Mouse (Mus musculus): ENCODE data around the gene Rad9a. TPM values are rescaled to one million over a fixed set of nuclear protein-coding genes. Genes with fewer than 3 reads are reported as not detected.

The Rad9a gene
- total RNA-seq, 2 experiments from 2014 or later = 6.4 to 9.0 TPM

- intact Hi-C loops (cut with DNase I) = loop anchor here (5.0 kb wide), 1 partner anchor 56 kb away; no protein-coding TSS in a partner anchor
Measured at GRCm38 (mm10) chr19:4171393-4172290, 29.8 kb downstream of the Rad9a start.

GRCm38 (mm10) chr19:4170723-4171392 lies 30.6 kb downstream of the Rad9a start:
- intact Hi-C loops (cut with DNase I) = loop anchor here (5.0 kb wide), 1 partner anchor 56 kb away; no protein-coding TSS in a partner anchor

More at GRCm38 (mm10) chr19:4171393-4172290, 29.8 kb downstream of the Rad9a start:
- no peak for DNase-seq (ENCODE audit: low spot score in 2 of 2)

GRCm38 (mm10) chr19:4169810-4170209 lies 31.7 kb downstream of the Rad9a start:
- intact Hi-C loops (cut with DNase I) = loop anchor here (1.0 to 5.0 kb wide), 2 partner anchors 22 to 57 kb away; partner anchors contain the start of gene Ppp1ca
- no peak for DNase-seq (ENCODE audit: low spot score in 2 of 2)

More at GRCm38 (mm10) chr19:4170723-4171392, 30.6 kb downstream of the Rad9a start:
- DNase-seq (ENCODE audit: low spot score in 2 of 2) = no peak

- intact Hi-C loops (cut with DNase I) = loop anchor here (1.0 kb wide), 1 partner anchor 23 kb away; the partner anchor contains the start of gene Ppp1ca
- DNase-seq (ENCODE audit: low spot score in 2 of 2) = peak; percentile 99 to 100
Measured at GRCm38 (mm10) chr19:4169378-4169784, 32.1 kb downstream of the Rad9a start.

- intact Hi-C loops (cut with DNase I) = no loop called here
- no peak for DNase-seq (ENCODE audit: low spot score in 2 of 2)
Measured at GRCm38 (mm10) chr19:4166678-4167476, 34.6 kb downstream of the Rad9a start.

GRCm38 (mm10) chr19:4164721-4165120 lies 36.7 kb downstream of the Rad9a start:
- intact Hi-C loops (cut with DNase I) = no loop called here
- no peak for DNase-seq (ENCODE audit: low spot score in 2 of 2)

GRCm38 (mm10) chr19:4164100-4164499 lies 37.4 kb downstream of the Rad9a start:
- intact Hi-C loops (cut with DNase I) = no loop called here
- DNase-seq (ENCODE audit: low spot score in 2 of 2) = no peak

GRCm38 (mm10) chr19:4163543-4163887 lies 37.9 kb downstream of the Rad9a start:
- intact Hi-C loops (cut with DNase I) = no loop called here
- DNase-seq (ENCODE audit: low spot score in 2 of 2) = no peak

GRCm38 (mm10) chr19:4162646-4163542 lies 38.6 kb downstream of the Rad9a start, which contains the start of gene Rps6kb2:
Gene Rps6kb2 (minus strand): TSS chr19:4163354.
- intact Hi-C loops (cut with DNase I) = no loop called here
- DNase-seq (ENCODE audit: low spot score in 2 of 2) = peak; percentile 98

- intact Hi-C loops (cut with DNase I) = no loop called here
- DNase-seq (ENCODE audit: low spot score in 2 of 2) = no peak
Measured at GRCm38 (mm10) chr19:4159049-4159448, 42.4 kb downstream of the Rad9a start.

GRCm38 (mm10) chr19:4156771-4157170 lies 44.7 kb downstream of the Rad9a start:
- intact Hi-C loops (cut with DNase I) = no loop called here
- no peak for DNase-seq (ENCODE audit: low spot score in 2 of 2)

GRCm38 (mm10) chr19:4156073-4156579 lies 45.3 kb downstream of the Rad9a start:
- intact Hi-C loops (cut with DNase I) = no loop called here
- no peak for DNase-seq (ENCODE audit: low spot score in 2 of 2)

- intact Hi-C loops (cut with DNase I) = no loop called here
- DNase-seq (ENCODE audit: low spot score in 2 of 2) = no peak
Measured at GRCm38 (mm10) chr19:4155223-4156072, 46.0 kb downstream of the Rad9a start.

- DNase-seq (ENCODE audit: low spot score in 2 of 2) = no peak
- intact Hi-C loops (cut with DNase I) = no loop called here
Measured at GRCm38 (mm10) chr19:4154437-4155222, 46.8 kb downstream of the Rad9a start.

- no peak for DNase-seq (ENCODE audit: low spot score in 2 of 2)
- intact Hi-C loops (cut with DNase I) = no loop called here
Measured at GRCm38 (mm10) chr19:4153232-4153654, 48.2 kb downstream of the Rad9a start, which contains the start of gene Ptprcap. Gene Ptprcap (plus strand): TSS chr19:4153604.

GRCm38 (mm10) chr19:4152445-4153231 lies 48.8 kb downstream of the Rad9a start:
- intact Hi-C loops (cut with DNase I) = no loop called here
- no peak for DNase-seq (ENCODE audit: low spot score in 2 of 2)

All from left cerebral cortex, postnatal 14 days (tissue).